9 mouse cellular contexts compared by ENCODE assay signal in genomic region chr5:103995181-103995580, GRCm38 (mm10). TPM values are rescaled to one million over a fixed set of nuclear protein-coding genes. Genes with fewer than 3 reads are reported as not detected.
DNase-seq lines count a peak whose midpoint lies in the region; ATAC-seq lines count a peak whose summit lies in the region.
"Had no signal": no experiment of that assay in that cellular context is flagged by ENCODE, and none has a peak within 500 bp of the region (broad histone marks: within the 10 kb centered on the region; RNA-seq: fewer than 3 reads in every experiment).

No protein-coding gene starts in this region.

- peak; percentile 38 for DNase-seq in forebrain, embryonic 14.5 days (ENCODE audit: low spot score)
- peak; percentile 29 to 34 for DNase-seq in right cerebral cortex, adult 2 months (ENCODE audit: low spot score in 2 of 2)
- DNase-seq in right cerebral cortex, postnatal 10 days (ENCODE audit: low spot score in 2 of 2), result no peak
- peak; percentile 21 for DNase-seq in embryonic facial prominence, embryonic 14.5 days (ENCODE audit: low spot score)
- peak; percentile 37 for DNase-seq in mesoderm, embryonic 11.5 days (ENCODE audit: low read depth, low spot score)
- no peak for DNase-seq in heart, postnatal 4 days

- WGBS in forebrain, embryonic 14.5 days, result 73% methylated on average over 3 of the region's 3 CpGs
- WGBS in forebrain, embryonic 16.5 days, result 69% methylated on average over 3 of the region's 3 CpGs
- 69% methylated on average over 3 of the region's 3 CpGs for WGBS in embryonic facial prominence, embryonic 14.5 days
- 70% methylated on average over 3 of the region's 3 CpGs for WGBS in forebrain, embryonic 12.5 days

- no peak for ATAC-seq in forebrain, embryonic 14.5 days
- no peak for ATAC-seq in forebrain, embryonic 16.5 days
- no peak for ATAC-seq in embryonic facial prominence, embryonic 14.5 days (ENCODE audit: low read depth)
- ATAC-seq in forebrain, embryonic 12.5 days (ENCODE audit: low FRiP score), result no peak

- no peaks in the 10 kb centered on the region for H3K9me3 ChIP-seq in forebrain, embryonic 14.5 days (replicated peaks; ENCODE audit: control insufficient read depth, low read length)
- no peaks in the 10 kb centered on the region for H3K9me3 ChIP-seq in forebrain, embryonic 16.5 days (ENCODE audit: control insufficient read depth, low read length)
- H3K9me3 ChIP-seq in embryonic facial prominence, embryonic 14.5 days (ENCODE audit: control insufficient read depth, low read length), result no peaks in the 10 kb centered on the region
- H3K9me3 ChIP-seq in forebrain, embryonic 12.5 days, result no peaks in the 10 kb centered on the region

- no peaks in the 10 kb centered on the region for H3K27me3 ChIP-seq in forebrain, embryonic 14.5 days (replicated peaks; ENCODE audit: control insufficient read depth, insufficient read depth, low read length)
- H3K27me3 ChIP-seq in forebrain, embryonic 16.5 days (replicated peaks; ENCODE audit: control insufficient read depth, insufficient read depth, low read length), result no peaks in the 10 kb centered on the region
- no peaks in the 10 kb centered on the region for H3K27me3 ChIP-seq in embryonic facial prominence, embryonic 14.5 days (replicated peaks; ENCODE audit: control insufficient read depth, insufficient read depth, low read length)
- H3K27me3 ChIP-seq in forebrain, embryonic 12.5 days, result no peaks in the 10 kb centered on the region

- no peak overlapping the region for H3K4me2 ChIP-seq in forebrain, embryonic 14.5 days (ENCODE audit: low read length)
- H3K4me2 ChIP-seq in forebrain, embryonic 16.5 days (ENCODE audit: low read length), result no peak overlapping the region
- no peak overlapping the region for H3K4me2 ChIP-seq in embryonic facial prominence, embryonic 14.5 days (ENCODE audit: low read depth, low read length)
- no peak overlapping the region for H3K4me2 ChIP-seq in forebrain, embryonic 12.5 days

- H3K4me1 ChIP-seq in forebrain, embryonic 14.5 days (ENCODE audit: control insufficient read depth, insufficient read depth, low read length), result no peaks in the 10 kb centered on the region
- no peaks in the 10 kb centered on the region for H3K4me1 ChIP-seq in forebrain, embryonic 16.5 days (replicated peaks; ENCODE audit: control insufficient read depth, insufficient read depth, low read length)
- H3K4me1 ChIP-seq in embryonic facial prominence, embryonic 14.5 days (ENCODE audit: control insufficient read depth, insufficient read depth, low read length), result no peaks in the 10 kb centered on the region
- no peaks in the 10 kb centered on the region for H3K4me1 ChIP-seq in forebrain, embryonic 12.5 days

- H3K4me3 ChIP-seq in forebrain, embryonic 14.5 days (ENCODE audit: low read depth, low read length), result no peak overlapping the region
- H3K4me3 ChIP-seq in forebrain, embryonic 16.5 days (replicated peaks; ENCODE audit: low read length), result no peak overlapping the region
- no peak overlapping the region for H3K4me3 ChIP-seq in embryonic facial prominence, embryonic 14.5 days (ENCODE audit: low read depth, low read length)
- no peak overlapping the region for H3K4me3 ChIP-seq in forebrain, embryonic 12.5 days (replicated peaks)

- no peak overlapping the region for H3K27ac ChIP-seq in forebrain, embryonic 14.5 days (ENCODE audit: low read depth, low read length)
- no peak overlapping the region for H3K27ac ChIP-seq in forebrain, embryonic 16.5 days (ENCODE audit: low read length)
- H3K27ac ChIP-seq in embryonic facial prominence, embryonic 14.5 days (replicated peaks; ENCODE audit: low read depth, low read length), result no peak overlapping the region
- no peak overlapping the region for H3K27ac ChIP-seq in forebrain, embryonic 12.5 days

- no peak overlapping the region for H3K9ac ChIP-seq in forebrain, embryonic 14.5 days (ENCODE audit: low read length)
- no peak overlapping the region for H3K9ac ChIP-seq in forebrain, embryonic 16.5 days (replicated peaks; ENCODE audit: low read depth, low read length)
- H3K9ac ChIP-seq in embryonic facial prominence, embryonic 14.5 days (ENCODE audit: low read depth, low read length), result no peak overlapping the region
- no peak overlapping the region for H3K9ac ChIP-seq in forebrain, embryonic 12.5 days

- H3K36me3 ChIP-seq in forebrain, embryonic 14.5 days (ENCODE audit: control insufficient read depth, insufficient read depth, low read length), result no peaks in the 10 kb centered on the region
- no peaks in the 10 kb centered on the region for H3K36me3 ChIP-seq in forebrain, embryonic 16.5 days (ENCODE audit: control insufficient read depth, insufficient read depth)
- no peaks in the 10 kb centered on the region for H3K36me3 ChIP-seq in embryonic facial prominence, embryonic 14.5 days (ENCODE audit: control insufficient read depth, insufficient read depth, low read length)
- H3K36me3 ChIP-seq in forebrain, embryonic 12.5 days (replicated peaks), result no peaks in the 10 kb centered on the region

RNA-seq across cellular contexts. Expression of gene Hsd17b13, which starts 18.0 kb away (rescaled TPM):
- not detected in 2 replicates for polyA plus RNA-seq in forebrain, embryonic 14.5 days (2014; fragmentation: Nextera tagmentation; extraction: Ambion mirVana)
- not detected in 2 replicates for polyA plus RNA-seq in forebrain, embryonic 16.5 days (2015; fragmentation: Nextera tagmentation; extraction: Ambion mirVana)
- 0.15 and 0.26 TPM in 2 replicates for polyA plus RNA-seq in embryonic facial prominence, embryonic 14.5 days (2014; fragmentation: Nextera tagmentation; extraction: Ambion mirVana)
- polyA plus RNA-seq in forebrain, embryonic 12.5 days (2016; fragmentation: Nextera tagmentation; extraction: Ambion mirVana), result not detected in 2 replicates
- total RNA-seq in heart, postnatal 4 days (2021), result under 1 TPM in 1 of 2 experiments, not detected in 1; 0.26 TPM
- total RNA-seq: layer of hippocampus, adult 18-20 months had no signal

RNA-seq across cellular contexts. Expression of gene Hsd17b11, which starts 26.5 kb away (rescaled TPM):
- 1.6 and 2.0 TPM in 2 replicates for polyA plus RNA-seq in forebrain, embryonic 14.5 days (2014; fragmentation: Nextera tagmentation; extraction: Ambion mirVana)
- 1.7 and 1.8 TPM in 2 replicates for polyA plus RNA-seq in forebrain, embryonic 16.5 days (2015; fragmentation: Nextera tagmentation; extraction: Ambion mirVana)
- polyA plus RNA-seq in embryonic facial prominence, embryonic 14.5 days (2014; fragmentation: Nextera tagmentation; extraction: Ambion mirVana), result 4.5 and 4.9 TPM in 2 replicates
- polyA plus RNA-seq in forebrain, embryonic 12.5 days (2016; fragmentation: Nextera tagmentation; extraction: Ambion mirVana), result 1.5 and 1.7 TPM in 2 replicates
- 10 to 100 TPM; 24.0 to 26.4 TPM for total RNA-seq in heart, postnatal 4 days (2021)

RNA-seq across cellular contexts. Expression of gene Nudt9, which starts 50.9 kb away (rescaled TPM):
- polyA plus RNA-seq in forebrain, embryonic 14.5 days (2014; fragmentation: Nextera tagmentation; extraction: Ambion mirVana), result 55.9 and 56.8 TPM in 2 replicates
- 55.9 and 57.8 TPM in 2 replicates for polyA plus RNA-seq in forebrain, embryonic 16.5 days (2015; fragmentation: Nextera tagmentation; extraction: Ambion mirVana)
- 56.8 and 59.0 TPM in 2 replicates for polyA plus RNA-seq in embryonic facial prominence, embryonic 14.5 days (2014; fragmentation: Nextera tagmentation; extraction: Ambion mirVana)
- 55.8 and 58.8 TPM in 2 replicates for polyA plus RNA-seq in forebrain, embryonic 12.5 days (2016; fragmentation: Nextera tagmentation; extraction: Ambion mirVana)
- total RNA-seq in heart, postnatal 4 days (2021), result 10 to 100 TPM; 43.1 to 44.1 TPM

Comparison
In these comparisons a context has a peak if more than half of its experiments do, and no peak if none do; other contexts are left out.
1. DNase-seq: peak in forebrain, embryonic 14.5 days (single experiment), right cerebral cortex, adult 2 months (2 of 2), embryonic facial prominence, embryonic 14.5 days (single experiment) and mesoderm, embryonic 11.5 days (single experiment); none in right cerebral cortex, postnatal 10 days (0 of 2) and heart, postnatal 4 days (single experiment).